Comparison of ENCODE assay signal across 8 mouse cellular contexts in the genomic region with DNA sequence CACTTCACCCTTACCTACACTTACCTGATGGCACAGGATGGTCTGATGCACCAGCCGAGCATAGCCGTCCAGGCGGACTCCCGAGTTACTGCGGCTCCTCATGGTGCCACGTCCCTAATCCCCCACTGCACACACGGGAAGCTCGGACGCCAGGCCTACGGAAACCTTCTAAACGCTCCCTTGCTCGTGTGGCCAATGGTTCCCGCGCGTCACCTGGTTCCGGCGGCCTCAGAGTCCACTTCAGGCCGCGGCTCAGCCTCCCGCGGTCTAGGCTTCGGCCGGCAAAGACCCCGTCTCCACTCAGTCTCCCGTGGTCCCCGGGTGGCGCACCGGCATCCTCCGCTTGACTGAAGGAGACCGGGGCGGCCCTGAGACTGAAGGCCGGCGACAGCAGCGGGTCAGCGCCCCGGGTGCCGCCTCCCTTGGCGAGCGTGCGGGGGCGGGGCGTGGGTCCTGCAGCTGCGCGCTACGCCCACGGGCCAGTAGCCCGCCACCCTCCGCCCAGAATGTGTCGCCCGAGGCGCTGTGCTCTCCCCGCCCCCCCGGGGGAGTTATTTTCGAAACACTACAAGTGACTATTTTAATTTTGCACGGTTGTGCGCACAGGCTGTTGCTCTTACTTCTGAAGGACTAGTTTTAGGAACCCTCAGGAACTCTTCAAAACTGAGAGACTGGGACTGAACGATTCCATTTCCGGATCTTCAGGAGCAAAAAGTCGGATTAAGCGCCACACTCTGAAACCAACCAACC. TPM values are rescaled to one million over a fixed set of nuclear protein-coding genes. Genes with fewer than 3 reads are reported as not detected.
DNase-seq lines count a peak whose midpoint lies in the region; ATAC-seq and TF ChIP-seq lines count a peak whose summit lies in the region.

TSS of gene Phka1 (minus strand) at position 424 of the 750 bp plus-strand sequence.

- no peak within 1 kb of the TSS for H3K27ac ChIP-seq in intestine, postnatal 0 days (ENCODE audit: low read depth, low read length)
- peak within 1 kb of the TSS; percentile 75 for H3K27ac ChIP-seq in midbrain, embryonic 10.5 days (replicated peaks)

- H3K36me3 ChIP-seq in intestine, postnatal 0 days (ENCODE audit: control insufficient read depth, insufficient read depth): no peaks in the 10 kb centered on the region
- H3K36me3 ChIP-seq in midbrain, embryonic 10.5 days: no peaks in the 10 kb centered on the region

- WGBS in intestine, postnatal 0 days: 18% methylated on average over 57 of the region's 60 CpGs
- WGBS in midbrain, embryonic 10.5 days: 17% methylated on average over 60 of the region's 60 CpGs

- no peaks in the 10 kb centered on the region for H3K4me1 ChIP-seq in intestine, postnatal 0 days (replicated peaks; ENCODE audit: control insufficient read depth, insufficient read depth, low read length)
- H3K4me1 ChIP-seq in midbrain, embryonic 10.5 days: peaks cover 10% of the 10 kb centered on the region

- no peaks in the 10 kb centered on the region for H3K9me3 ChIP-seq in intestine, postnatal 0 days (ENCODE audit: control insufficient read depth)
- no peaks in the 10 kb centered on the region for H3K9me3 ChIP-seq in midbrain, embryonic 10.5 days (replicated peaks)

- peak within 1 kb of the TSS; percentile 46 for H3K9ac ChIP-seq in intestine, postnatal 0 days (ENCODE audit: low read depth, low read length)

- peak within 1 kb of the TSS; percentile 58 for H3K4me3 ChIP-seq in intestine, postnatal 0 days (ENCODE audit: low read depth, low read length)
- peak within 1 kb of the TSS; percentile 63 for H3K4me3 ChIP-seq in midbrain, embryonic 10.5 days

- DNase-seq in adrenal gland, adult 8-10 months: peak; percentile 71
- DNase-seq in embryo, embryonic 11.5 days (ENCODE audit: low read depth, low spot score): peak; percentile 27
- DNase-seq in gastrocnemius, postnatal 36 days: peak; percentile 80 to 88
- peak; percentile 54 to 55 for DNase-seq in left cerebral cortex, postnatal 36 days (ENCODE audit: low spot score in 2 of 2)
- peak; percentile 43 for DNase-seq in midbrain, embryonic 10.5 days (ENCODE audit: low spot score)
- DNase-seq in right cerebral cortex, postnatal 4 days: peak; percentile 63

- peak; percentile 28 for TF ChIP-seq CTCF in intestine, postnatal 0 days (IDR thresholded peaks at IDR 0.05; ENCODE audit: low read depth)

- intact Hi-C loops in gastrocnemius, postnatal 36 days (cut with DNase I): no loop called here
- intact Hi-C loops in left cerebral cortex, postnatal 36 days (cut with DNase I): no loop called here

- ATAC-seq in intestine, postnatal 0 days: peak; percentile 90
- ATAC-seq in inflammation-experienced regulatory T-cells, adult 6 months: no peak

- H3K4me2 ChIP-seq in intestine, postnatal 0 days (replicated peaks; ENCODE audit: low read depth): peak within 1 kb of the TSS; percentile 67

- no peaks in the 10 kb centered on the region; the same call in 1 of the 2 replicates for H3K27me3 ChIP-seq in intestine, postnatal 0 days (replicated peaks; ENCODE audit: control insufficient read depth, insufficient read depth, low read length)
- H3K27me3 ChIP-seq in midbrain, embryonic 10.5 days (ENCODE audit: low read depth, poor library complexity, severe bottlenecking): peaks cover 83% of the 10 kb centered on the region

RNA-seq across cellular contexts. Expression of gene Phka1, which starts in this region (rescaled TPM):
- total RNA-seq in adrenal gland, adult 8-10 months (2022): 10 to 100 TPM; 14.8 to 22.7 (median 19.0) TPM
- 100 to 1,000 TPM; 451 to 641 TPM for total RNA-seq in gastrocnemius, postnatal 36 days (2021)
- 1.7 and 1.8 TPM in 2 replicates for polyA plus RNA-seq in intestine, postnatal 0 days (2015; fragmentation: Nextera tagmentation; extraction: Ambion mirVana)
- 10 to 100 TPM; 18.0 to 19.2 TPM for total RNA-seq in left cerebral cortex, postnatal 36 days (2021)
- 5.2 and 7.0 TPM in 2 replicates for polyA plus RNA-seq in midbrain, embryonic 10.5 days (2016; fragmentation: Nextera tagmentation; extraction: Ambion mirVana)
- under 1 TPM in 1 of 3 experiments, not detected in 2; 0.09 TPM for polyA plus RNA-seq in inflammation-experienced regulatory T-cells, adult 6 months (2017; shearing (Covaris generic))

Comparison
In these comparisons a context has a peak if more than half of its experiments do, and no peak if none do; other contexts are left out.
1. RNA of gene Phka1 (total RNA-seq): 451 to 641 TPM in gastrocnemius, postnatal 36 days; 14.8 to 22.7 TPM in adrenal gland, adult 8-10 months and 18.0 to 19.2 TPM in left cerebral cortex, postnatal 36 days; every median in the first group is over 10 times any median in the second.
2. DNase-seq: peak in every context shown above with its lines; median percentile 84 in gastrocnemius, postnatal 36 days; 71 in adrenal gland, adult 8-10 months; 63 in right cerebral cortex, postnatal 4 days; 54 in left cerebral cortex, postnatal 36 days; 43 in midbrain, embryonic 10.5 days; 27 in embryo, embryonic 11.5 days.